Mouse (Mus musculus) cerebellum, adult 2 months (tissue): ENCODE measurements around the gene Il2rb. TPM values are rescaled to one million over a fixed set of nuclear protein-coding genes. Genes with fewer than 3 reads are reported as not detected.

Experiments
- DNase-seq, 2 experiments: peaks; one replicate each; pipeline ENCODE4 v3.0.0; 2021
- H3K27ac ChIP-seq: fragments of 200-500 bp; 2 replicates; pipeline ENCODE4 v1.5.1; 2012; ENCODE audit warnings: low read length, control low read depth, inconsistent platforms; ENCODE audit not compliant: insufficient read depth
- H3K27me3 ChIP-seq: fragments of 200-500 bp; 2 replicates; pipeline ENCODE4 v1.6.1; 2012; ENCODE audit warnings: inconsistent platforms, mild to moderate bottlenecking, low read length, moderate library complexity; ENCODE audit not compliant: control insufficient read depth, insufficient read depth
- H3K4me1 ChIP-seq: fragments of 200-500 bp; 2 replicates; pipeline ENCODE4 v1.6.1; 2011; ENCODE audit warnings: low read length; ENCODE audit not compliant: control insufficient read depth, insufficient read depth
- H3K4me3 ChIP-seq: fragments of 200-500 bp; replicated peaks from 2 replicates; pipeline ENCODE3; 2011; ENCODE audit warnings: mild to moderate bottlenecking, low read depth, low read length, control low read depth; ENCODE audit not compliant: insufficient read depth
- CTCF ChIP-seq: fragments of 200-500 bp; IDR thresholded peaks from 2 replicates; pipeline ENCODE4 v1.5.1; 2011; ENCODE audit warnings: low read depth, mild to moderate bottlenecking, control low read depth, low read length, moderate library complexity, borderline replicate concordance; ENCODE audit not compliant: insufficient read depth
- POLR2A ChIP-seq: fragments of 200-500 bp; IDR thresholded peaks from 2 replicates; pipeline ENCODE4 v1.6.1; 2011; ENCODE audit warnings: low read length, control low read depth, borderline replicate concordance; ENCODE audit not compliant: insufficient read depth
- WGBS: fragments of 180-500 bp; shearing (Covaris S2); methylation state at CpG from one replicate; pipeline ENCODE4 v1.1.7; 2018; 5-methylcytosine and 5-hydroxymethylcytosine counted together
- polyA plus RNA-seq: library from polyadenylated mRNA; depleted of rRNA; stranded (reverse); fragments of >200 nt; gene quantifications from 2 replicates; pipeline ENCODE4 v1.2.3, GENCODE M21; 2012

The Il2rb gene
- polyA plus RNA-seq, 1 experiment, result 0.10 TPM

DNA sequence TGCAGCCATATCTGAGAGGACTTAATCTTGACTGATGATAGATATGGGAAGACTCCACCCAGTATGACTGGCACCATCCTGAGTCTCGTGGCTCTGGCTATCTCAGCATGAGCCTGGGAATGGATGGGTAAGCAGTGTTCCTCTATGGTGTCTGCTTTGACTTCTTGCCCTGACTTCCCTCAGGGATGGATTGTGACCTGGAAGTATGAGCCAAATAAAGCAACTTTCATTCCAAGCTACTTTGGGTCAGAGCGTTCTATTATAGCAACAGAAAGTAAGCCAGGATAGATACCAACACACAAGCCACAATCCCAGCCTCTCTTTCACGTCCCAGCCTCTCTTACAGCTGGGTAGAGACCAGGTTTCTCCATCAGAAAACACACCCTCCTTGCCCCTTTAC is 10.5 kb upstream of the Il2rb start:
- H3K27me3 ChIP-seq, result no peaks in the 10 kb centered on the region
- H3K27ac ChIP-seq, result no peak overlapping the region
- no peak for DNase-seq
- peaks cover 4% of the 10 kb centered on the region; the same call in 1 of the 2 replicates for H3K4me1 ChIP-seq
- WGBS, result 76% methylated on average over 3 of the region's 3 CpGs
- H3K4me3 ChIP-seq, result no peak overlapping the region
- TF ChIP-seq POLR2A, result no peak
- no peak for TF ChIP-seq CTCF

DNA sequence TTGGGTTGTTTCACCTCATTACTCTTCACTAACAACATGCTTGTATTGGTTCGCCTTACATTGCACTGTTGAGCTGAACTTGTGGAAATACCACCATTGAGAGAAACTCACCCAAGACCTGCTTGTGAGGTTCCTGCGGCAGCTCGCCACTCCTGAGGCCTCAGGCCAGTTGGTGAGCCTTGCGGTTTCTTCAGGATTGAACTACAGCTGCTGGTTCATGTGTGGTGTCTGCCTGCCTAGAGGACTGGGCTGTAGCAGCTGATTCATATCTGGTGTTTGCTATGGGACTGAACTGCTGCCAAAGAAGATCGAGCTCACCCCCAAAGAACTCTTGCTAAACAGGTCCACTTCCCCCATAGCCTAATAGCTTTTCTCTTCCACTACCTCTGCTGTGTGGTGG is 9.7 kb upstream of the Il2rb start:
- H3K27me3 ChIP-seq, result no peaks in the 10 kb centered on the region
- H3K4me3 ChIP-seq, result no peak overlapping the region
- WGBS, result 92% methylated on average over 5 of the region's 5 CpGs
- no peak overlapping the region for H3K27ac ChIP-seq
- DNase-seq, result no peak
- no peaks in the 10 kb centered on the region for H3K4me1 ChIP-seq
- no peak for TF ChIP-seq POLR2A
- TF ChIP-seq CTCF, result no peak

DNA sequence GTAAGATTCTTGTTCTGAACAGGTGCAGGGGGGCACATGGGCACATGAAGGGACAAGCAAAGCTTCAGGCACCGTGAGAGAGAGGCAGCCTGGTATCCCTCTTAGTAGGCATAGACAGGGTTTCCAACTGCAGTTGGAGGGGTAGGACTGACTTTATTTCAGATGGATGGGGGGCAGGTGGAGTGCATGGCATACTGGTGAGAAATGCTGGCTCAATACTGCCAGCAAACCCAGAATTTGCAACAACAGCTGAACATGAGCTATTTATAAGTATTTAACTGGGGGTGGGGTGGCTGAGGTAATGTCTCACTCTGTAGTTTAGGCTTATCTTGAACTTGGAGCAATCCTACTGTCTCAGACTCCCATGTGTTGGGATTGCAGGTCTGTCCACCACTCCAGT is 8.9 kb upstream of the Il2rb start:
- no peak overlapping the region for H3K27ac ChIP-seq
- no peak for DNase-seq

DNA sequence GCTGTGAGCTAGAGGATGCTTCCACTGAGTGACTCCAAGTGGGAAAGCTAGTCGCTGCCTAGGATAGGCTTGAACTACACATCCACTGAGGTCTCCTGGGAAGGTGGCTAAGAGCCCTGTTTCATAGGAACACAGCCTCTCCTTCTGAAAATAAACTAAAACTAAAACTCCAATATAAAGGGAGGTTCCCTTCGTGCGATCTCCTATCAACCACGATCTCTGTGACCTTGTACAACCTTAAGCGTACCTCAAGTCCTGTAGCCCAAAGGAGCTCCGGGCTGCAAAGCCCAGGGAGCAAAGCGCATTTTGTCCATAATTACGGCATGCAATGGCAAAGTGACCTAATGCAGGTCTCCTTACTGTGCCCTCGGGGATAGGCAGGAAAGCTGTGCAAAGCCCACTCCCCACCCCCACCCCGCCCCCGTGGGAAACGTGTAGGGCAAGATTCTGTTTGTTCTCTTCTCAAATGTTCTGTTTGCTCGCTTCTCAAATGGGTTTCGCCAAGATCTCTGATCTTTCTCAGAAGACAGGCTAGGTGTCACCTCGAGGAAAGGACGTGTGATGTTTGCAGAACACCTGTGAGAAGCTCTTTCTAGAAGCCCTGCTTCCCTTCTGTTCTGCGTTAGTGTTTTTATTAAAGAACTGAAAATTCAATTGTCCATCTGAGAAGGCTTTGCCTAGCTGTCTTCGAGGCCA is 7.5 kb upstream of the Il2rb start:
- TF ChIP-seq POLR2A (no peak), CTCF (no peak)
- H3K4me3 ChIP-seq, result no peak overlapping the region
- 94% methylated on average over 18 of the region's 18 CpGs for WGBS
- H3K4me1 ChIP-seq, result no peaks in the 10 kb centered on the region
- no peak overlapping the region for H3K27ac ChIP-seq
- H3K27me3 ChIP-seq, result no peaks in the 10 kb centered on the region
- no peak for DNase-seq

More for the DNA sequence above, 8.9 kb upstream of the Il2rb start:
- WGBS, result 59% methylated on average over 1 of the region's 1 CpGs
- no peak overlapping the region for H3K4me3 ChIP-seq
- no peaks in the 10 kb centered on the region for H3K4me1 ChIP-seq
- no peak for TF ChIP-seq POLR2A
- no peak for TF ChIP-seq CTCF
- no peaks in the 10 kb centered on the region for H3K27me3 ChIP-seq

DNA sequence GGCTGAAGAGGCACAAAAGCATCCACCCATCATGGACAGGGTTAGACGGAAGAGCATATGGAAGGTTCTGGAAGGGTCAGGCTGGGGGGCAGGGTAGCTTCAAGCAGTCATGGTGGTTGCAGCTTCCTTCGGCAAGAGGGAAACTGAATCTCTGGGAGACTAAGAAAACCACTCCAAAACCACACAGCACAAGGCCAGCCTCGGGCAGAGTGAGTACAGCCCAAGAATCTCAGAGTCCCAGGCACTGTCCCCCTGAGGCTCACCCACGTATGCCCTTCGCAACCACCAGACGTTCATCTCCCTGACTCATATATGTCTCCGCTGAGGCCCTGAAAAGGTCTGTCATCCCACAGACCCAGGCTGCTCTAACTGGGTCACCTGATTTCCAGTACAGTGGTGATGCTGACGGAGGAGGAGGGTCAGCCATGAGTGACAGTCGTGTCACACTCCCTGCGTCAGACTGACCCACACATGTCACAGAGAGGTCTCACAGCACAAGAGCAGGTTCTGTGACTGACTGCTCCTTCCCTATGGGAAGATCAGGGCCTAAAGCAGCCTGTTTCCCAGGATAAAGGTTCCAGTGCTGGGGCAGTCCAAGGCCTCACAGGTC is 1.6 kb downstream of the Il2rb start:
- DNase-seq, result no peak
- no peaks in the 10 kb centered on the region for H3K27me3 ChIP-seq
- peaks cover 10% of the 10 kb centered on the region for H3K4me1 ChIP-seq
- WGBS, result 87% methylated on average over 10 of the region's 10 CpGs
- no peak for TF ChIP-seq POLR2A
- no peak overlapping the region for H3K4me3 ChIP-seq
- H3K27ac ChIP-seq, result no peak overlapping the region

DNA sequence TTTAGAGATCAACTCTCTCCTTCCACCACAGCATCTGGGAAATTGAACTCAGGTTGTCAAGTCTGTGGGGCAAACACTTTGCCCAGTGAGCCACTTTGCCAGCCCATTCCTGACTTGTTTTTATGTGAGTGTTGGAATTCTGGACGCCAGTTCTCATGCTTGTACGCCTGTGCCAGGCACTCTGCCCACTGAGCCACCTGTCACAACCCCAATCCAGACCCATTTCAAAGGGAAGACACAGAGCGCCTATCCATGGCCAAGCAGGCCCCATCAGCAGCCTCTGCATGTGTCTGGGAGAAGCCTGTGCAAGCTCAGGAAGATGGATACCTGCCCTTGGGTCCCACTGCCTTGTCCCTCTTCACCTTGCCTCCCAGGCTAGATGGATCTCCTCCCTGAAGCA is 3.8 kb downstream of the Il2rb start:
- peaks cover 18% of the 10 kb centered on the region for H3K4me1 ChIP-seq
- no peak overlapping the region for H3K4me3 ChIP-seq
- H3K27ac ChIP-seq, result no peak overlapping the region
- no peak for TF ChIP-seq POLR2A
- TF ChIP-seq CTCF, result no peak
- WGBS, result 49% methylated on average over 3 of the region's 3 CpGs
- DNase-seq, result peak; percentile 46 to 60
- H3K27me3 ChIP-seq, result no peaks in the 10 kb centered on the region

DNA sequence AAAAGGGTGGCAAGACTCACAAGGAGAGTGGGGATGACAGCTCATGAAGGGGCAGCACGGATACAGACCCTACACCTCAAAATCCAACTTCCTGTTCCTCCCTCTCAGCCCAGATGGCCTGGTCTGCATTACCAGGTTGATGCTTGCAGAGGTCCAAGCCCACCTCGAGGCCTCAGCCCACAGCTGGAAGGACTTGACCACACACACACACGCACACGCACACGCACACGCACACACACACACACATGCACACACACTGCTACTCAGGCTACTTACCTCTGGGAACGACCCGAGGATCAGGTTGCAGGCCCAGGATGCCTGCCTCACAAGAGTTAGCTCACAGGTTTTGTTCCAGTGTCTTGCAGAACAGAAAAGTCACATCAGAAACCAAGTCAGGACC is 5.2 kb downstream of the Il2rb start:
- peaks cover 25% of the 10 kb centered on the region for H3K4me1 ChIP-seq
- no peak for DNase-seq
- H3K27me3 ChIP-seq, result no peaks in the 10 kb centered on the region
- H3K27ac ChIP-seq, result no peak overlapping the region
- WGBS, result 85% methylated on average over 8 of the region's 8 CpGs
- no peak overlapping the region for H3K4me3 ChIP-seq
- TF ChIP-seq CTCF (no peak), POLR2A (no peak)

DNA sequence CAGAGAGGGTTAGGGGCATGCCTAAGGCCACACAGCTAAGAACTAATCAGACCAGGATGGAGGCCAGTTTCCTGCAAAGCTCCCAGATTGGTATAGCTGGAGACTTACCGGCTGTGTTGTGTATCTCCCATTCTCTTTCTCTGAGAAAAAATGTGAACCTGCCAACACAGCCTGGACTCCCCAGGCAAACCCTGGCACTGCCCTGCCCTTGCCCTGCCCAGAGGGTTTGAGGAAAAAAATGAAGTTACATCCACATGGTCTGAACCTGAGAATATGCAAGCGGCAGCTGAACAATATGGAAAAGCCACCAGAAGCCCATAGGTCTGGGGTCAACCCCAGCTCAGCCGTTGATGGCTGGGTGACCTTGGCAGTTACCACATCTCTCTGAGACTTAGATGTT is 5.8 kb downstream of the Il2rb start:
- Histone ChIP-seq H3K27ac (no peak overlapping the region), H3K27me3 (no peaks in the 10 kb centered on the region), H3K4me1 (peaks cover 30% of the 10 kb centered on the region), H3K4me3 (no peak overlapping the region)
- TF ChIP-seq POLR2A (no peak), CTCF (no peak)
- DNase-seq, result peak; percentile 62 to 81
- WGBS, result 35% methylated on average over 3 of the region's 3 CpGs
